ENCODE assay signal across 22 mouse cellular contexts in the genomic region with DNA sequence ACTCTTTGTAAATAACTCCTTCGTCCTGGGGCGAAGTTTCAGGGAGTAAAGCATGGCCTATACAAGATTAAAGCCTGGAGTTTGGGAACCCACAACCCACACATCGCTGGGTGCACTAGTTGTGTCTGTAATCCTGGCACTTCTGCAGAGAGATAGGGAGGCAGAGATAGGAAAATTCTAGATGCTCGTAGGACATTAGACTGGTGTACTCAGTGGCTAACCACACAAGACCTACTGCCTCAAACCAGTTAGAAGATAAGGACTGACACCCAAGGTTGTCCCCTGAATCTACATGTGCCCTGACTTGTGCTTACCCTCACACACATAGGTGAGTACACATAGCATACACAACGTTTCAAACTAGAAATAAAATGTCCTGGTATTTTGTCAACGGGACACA. TPM values are rescaled to one million over a fixed set of nuclear protein-coding genes. Genes with fewer than 3 reads are reported as not detected.
DNase-seq lines count a peak whose midpoint lies in the region; ATAC-seq and TF ChIP-seq lines count a peak whose summit lies in the region.
"Had no signal": no experiment of that assay in that cellular context is flagged by ENCODE, and none has a peak within 500 bp of the region (broad histone marks: within the 10 kb centered on the region; RNA-seq: fewer than 3 reads in every experiment).

No protein-coding gene starts in this region.

- no peak overlapping the region for H3K9ac ChIP-seq in liver, adult 2 months (ENCODE audit: low read depth, low read length)
- H3K9ac ChIP-seq in MEL (ENCODE audit: control insufficient read depth, low read depth, low read length, poor library complexity, severe bottlenecking): no peak overlapping the region
- H3K9ac ChIP-seq: embryonic facial prominence, embryonic 13.5 days; embryonic facial prominence, embryonic 15.5 days; forebrain, embryonic 12.5 days had no signal

- peak overlapping the region; percentile 49 for H3K27ac ChIP-seq in liver, adult 2 months (replicated peaks; ENCODE audit: insufficient read depth, low read depth, low read length)
- no peak overlapping the region for H3K27ac ChIP-seq in MEL (ENCODE audit: control insufficient read depth, low read depth, low read length)
- H3K27ac ChIP-seq: embryonic facial prominence, embryonic 13.5 days; embryonic facial prominence, embryonic 15.5 days; forebrain, embryonic 10.5 days; forebrain, embryonic 12.5 days had no signal

- no peak overlapping the region for H3K4me3 ChIP-seq in liver, adult 2 months (ENCODE audit: insufficient read depth, low read depth, low read length)
- no peak overlapping the region; a peak in 2 of 4 replicates for H3K4me3 ChIP-seq in MEL (ENCODE audit: control insufficient read depth in 1 of 2, insufficient read depth in 1 of 2, low read depth in 2 of 2, low read length in 2 of 2)
- H3K4me3 ChIP-seq: embryonic facial prominence, embryonic 13.5 days; embryonic facial prominence, embryonic 15.5 days; erythroblast, embryonic 14.5 days; forebrain, embryonic 10.5 days; forebrain, embryonic 12.5 days had no signal

- TF ChIP-seq EP300 in MEL (IDR thresholded peaks at IDR 0.05; ENCODE audit: low read depth in 1 of 2, low read length in 2 of 2): peak; percentile 74 to 78

- H3K36me3 ChIP-seq in liver, adult 2 months (ENCODE audit: control insufficient read depth, insufficient read depth, low read length): no peaks in the 10 kb centered on the region
- H3K36me3 ChIP-seq in MEL (ENCODE audit: control insufficient read depth in 1 of 2, insufficient read depth in 2 of 2, low read length in 2 of 2): peaks cover 0 to 30% of the 10 kb centered on the region in 2 experiments; a peak in 2 of 4 replicates
- H3K36me3 ChIP-seq: embryonic facial prominence, embryonic 13.5 days; embryonic facial prominence, embryonic 15.5 days; forebrain, embryonic 10.5 days; forebrain, embryonic 12.5 days had no signal

- H3K79me2 ChIP-seq in liver, adult 2 months (ENCODE audit: control insufficient read depth, insufficient read depth, low read length): no peaks in the 10 kb centered on the region
- peaks cover 5% of the 10 kb centered on the region; the same call in 1 of the 2 replicates for H3K79me2 ChIP-seq in MEL (ENCODE audit: control insufficient read depth, insufficient read depth, low read length, poor library complexity)

- DNase-seq in liver, adult 2 months (ENCODE audit: extremely low read depth, low read depth, low spot score): no peak
- no peak for DNase-seq in liver
- DNase-seq in MEL (ENCODE audit: low read depth, low spot score): peak; percentile 62
- DNase-seq in MEL-GATA-1-ER (ENCODE audit: extremely low read depth, low read depth): peak; percentile 55
- no peak for DNase-seq in gastrocnemius, adult 8-10 months (ENCODE audit: low spot score in 2 of 2)
- DNase-seq: adrenal gland, adult 2 months; adrenal gland, postnatal 10 days; adrenal gland, postnatal 25 days; cerebellum, adult 11-12 months; cerebellum, adult 2 months; cerebellum, adult 9-10 months; cerebellum, postnatal 10 days; cerebellum, postnatal 25 days had no signal

- TF ChIP-seq CTCF in liver, adult 2 months (IDR thresholded peaks at IDR 0.05; ENCODE audit: low read depth, low read length): no peak
- no peak for TF ChIP-seq CTCF in MEL (IDR thresholded peaks at IDR 0.05 in 2 of 3, conservative IDR thresholded peaks at IDR 0.05 in 1 of 3; ENCODE audit: control insufficient read depth in 1 of 3, insufficient read depth in 1 of 3, low read depth in 2 of 3, low read length in 3 of 3, poor library complexity in 1 of 3, severe bottlenecking in 1 of 3)

- TF ChIP-seq RAD21 in MEL (IDR thresholded peaks at IDR 0.05; ENCODE audit: low read depth, low read length): no peak

- H3K9me3 ChIP-seq in MEL (replicated peaks; ENCODE audit: insufficient read depth, low read length): no peaks in the 10 kb centered on the region
- H3K9me3 ChIP-seq: embryonic facial prominence, embryonic 13.5 days; embryonic facial prominence, embryonic 15.5 days; forebrain, embryonic 10.5 days; forebrain, embryonic 12.5 days had no signal

- no peaks in the 10 kb centered on the region for H3K27me3 ChIP-seq in liver, adult 2 months (ENCODE audit: control insufficient read depth, insufficient read depth, low read length)
- no peaks in the 10 kb centered on the region for H3K27me3 ChIP-seq in MEL (ENCODE audit: control insufficient read depth in 1 of 2, insufficient read depth in 2 of 2, low read length in 2 of 2)
- H3K27me3 ChIP-seq: embryonic facial prominence, embryonic 13.5 days; embryonic facial prominence, embryonic 15.5 days; forebrain, embryonic 12.5 days had no signal

- ATAC-seq in megakaryocyte-erythroid progenitor cell, adult 5-6 weeks (replicated peaks; ENCODE audit: low FRiP score, low TSS enrichment, poor library complexity, severe bottlenecking): peak; percentile 24; the same call in 1 of the 2 replicates
- no peak for ATAC-seq in cerebellum, adult (ENCODE audit: insufficient number of reproducible peaks, low FRiP score, low TSS enrichment)
- ATAC-seq: forebrain, embryonic 14.5 days; forebrain, embryonic 16.5 days had no signal

- peaks cover 6% of the 10 kb centered on the region for H3K4me1 ChIP-seq in liver, adult 2 months (ENCODE audit: control insufficient read depth, insufficient read depth, low read length)
- H3K4me1 ChIP-seq in MEL (ENCODE audit: control insufficient read depth in 1 of 2, insufficient read depth in 2 of 2, low read length in 2 of 2): peaks cover 13 to 33% of the 10 kb centered on the region in 2 experiments

- WGBS in liver, adult 2 months: 90% methylated on average over 6 of the region's 6 CpGs

- no peak for TF ChIP-seq POLR2A in liver, adult 2 months (IDR thresholded peaks at IDR 0.05; ENCODE audit: extremely low read depth, insufficient read depth, low read length)
- TF ChIP-seq POLR2A in MEL (IDR thresholded peaks at IDR 0.05; ENCODE audit: control insufficient read depth in 1 of 2, insufficient read depth in 1 of 2, low read depth in 1 of 2, low read length in 2 of 2, poor library complexity in 1 of 2): no peak

TF ChIP-seq in MEL, 35 proteins besides CTCF, POLR2A, EP300 and RAD21 (continues in another document):
- TF ChIP-seq ZMIZ1 (IDR thresholded peaks at IDR 0.05; ENCODE audit: low read depth, low read length) (no peak), ZNF384 (IDR thresholded peaks at IDR 0.05; ENCODE audit: low read depth, low read length) (no peak), RCOR1 (IDR thresholded peaks at IDR 0.05; ENCODE audit: low read depth, low read length) (peak; percentile 80), UBTF (IDR thresholded peaks at IDR 0.05; ENCODE audit: borderline replicate concordance, insufficient read depth, low read depth, low read length) (no peak), CHD1 (IDR thresholded peaks at IDR 0.05; ENCODE audit: low read depth, low read length) (no peak), E2F4 (IDR thresholded peaks at IDR 0.05; ENCODE audit: borderline replicate concordance, low read depth, low read length) (no peak), MYB (IDR thresholded peaks at IDR 0.05; ENCODE audit: low read depth, low read length) (no peak), MAFK (IDR thresholded peaks at IDR 0.05; ENCODE audit: borderline replicate concordance, low read depth, low read length) (no peak), TCF12 (IDR thresholded peaks at IDR 0.05; ENCODE audit: low read depth, low read length) (peak; percentile 76), ZC3H11A (IDR thresholded peaks at IDR 0.05; ENCODE audit: low read depth, low read length) (no peak), NELFE (IDR thresholded peaks at IDR 0.05; ENCODE audit: low read depth, low read length) (no peak), ELF1 (IDR thresholded peaks at IDR 0.05; ENCODE audit: low read depth, low read length) (no peak), TAL1 (IDR thresholded peaks at IDR 0.05; ENCODE audit: low read length) (peak; percentile 61), MEF2A (IDR thresholded peaks at IDR 0.05; ENCODE audit: extremely low read depth, insufficient replicate concordance, low read depth, low read length, poor library complexity, severe bottlenecking) (no peak), TBP (IDR thresholded peaks at IDR 0.05; ENCODE audit: low read depth, low read length) (no peak), SIN3A (IDR thresholded peaks at IDR 0.05; ENCODE audit: low read length) (no peak), MAZ (IDR thresholded peaks at IDR 0.05; ENCODE audit: low read depth, low read length) (no peak), GATA1 (IDR thresholded peaks at IDR 0.05; ENCODE audit: low read depth, low read length) (peak; percentile 84), SMC3 (IDR thresholded peaks at IDR 0.05; ENCODE audit: low read depth, low read length) (no peak), NRF1 (IDR thresholded peaks at IDR 0.05; ENCODE audit: insufficient read depth, low read depth, low read length, poor library complexity, severe bottlenecking) (no peak), USF2 (IDR thresholded peaks at IDR 0.05; ENCODE audit: borderline replicate concordance in 1 of 2, insufficient read depth in 1 of 2, low read depth in 1 of 2, low read length in 2 of 2) (no peak), BHLHE40 (IDR thresholded peaks at IDR 0.05; ENCODE audit: borderline replicate concordance, low read depth, low read length) (peak; percentile 48; the same call in 1 of the 2 replicates), POLR2AphosphoS2 (IDR thresholded peaks at IDR 0.05; ENCODE audit: low read length) (no peak), POLR2AphosphoS5 (IDR thresholded peaks at IDR 0.05; ENCODE audit: borderline replicate concordance, low read depth, low read length) (no peak)

RNA-seq across cellular contexts. Expression of a gene that starts 5.1 kb away (rescaled TPM):
- 125 and 136 TPM in 2 replicates for total RNA-seq in liver, adult 2 months (2014; rRNA removed)
- 31.1 and 35.3 TPM in 2 replicates for polyA plus RNA-seq in liver, adult 2 months (2012; rRNA removed)
- total RNA-seq in MEL (2012; rRNA removed): 22.2 and 22.6 TPM in 2 replicates
- 100 to 1,000 TPM in 1 of 2 experiments, 10 to 100 TPM in 1; 23.3 to 497 TPM for polyA plus RNA-seq in MEL (2012; ENCODE audit: insufficient read depth in 1 of 2, insufficient read length in 2 of 2, low read depth in 1 of 2, low replicate concordance in 2 of 2, missing spikeins in 1 of 2)
- 31.3 and 40.0 TPM in 2 replicates for total RNA-seq in megakaryocyte-erythroid progenitor cell, adult 5-6 weeks (2014; fragmentation: Nextera tagmentation)
- total RNA-seq in megakaryocyte-erythroid progenitor cell, adult 5-6 weeks (2017): 42.5 and 99.0 TPM in 2 replicates
- 100 to 1,000 TPM; 137 to 183 (median 144) TPM for total RNA-seq in gastrocnemius, adult 8-10 months (2022)

RNA-seq across cellular contexts. Expression of a gene that starts 48.1 kb away (rescaled TPM):
- total RNA-seq in liver, adult 2 months (2014; rRNA removed): 70.7 and 73.3 TPM in 2 replicates
- polyA plus RNA-seq in liver, adult 2 months (2012; rRNA removed): 27.2 and 27.7 TPM in 2 replicates
- total RNA-seq in MEL (2012; rRNA removed): 3.3 and 3.9 TPM in 2 replicates
- polyA plus RNA-seq in MEL (2012; ENCODE audit: insufficient read depth in 1 of 2, insufficient read length in 2 of 2, low read depth in 1 of 2, low replicate concordance in 2 of 2, missing spikeins in 1 of 2): 1 to 10 TPM in 1 of 2 experiments, not detected in 1; 4.9 TPM
- 5.7 and 12.9 TPM in 2 replicates for total RNA-seq in megakaryocyte-erythroid progenitor cell, adult 5-6 weeks (2014; fragmentation: Nextera tagmentation)
- total RNA-seq in megakaryocyte-erythroid progenitor cell, adult 5-6 weeks (2017): 6.8 and 13.4 TPM in 2 replicates
- total RNA-seq in gastrocnemius, adult 8-10 months (2022): 10 to 100 TPM; 19.5 to 22.6 (median 21.2) TPM

Comparison
In these comparisons a context has a peak if more than half of its experiments do, and no peak if none do; other contexts are left out.
1. DNase-seq: peak in MEL (single experiment) and MEL-GATA-1-ER (single experiment); none in liver, adult 2 months (single experiment), liver (single experiment) and gastrocnemius, adult 8-10 months (0 of 2).